ENCODE assay signal across 8 mouse cellular contexts in the genomic region with DNA sequence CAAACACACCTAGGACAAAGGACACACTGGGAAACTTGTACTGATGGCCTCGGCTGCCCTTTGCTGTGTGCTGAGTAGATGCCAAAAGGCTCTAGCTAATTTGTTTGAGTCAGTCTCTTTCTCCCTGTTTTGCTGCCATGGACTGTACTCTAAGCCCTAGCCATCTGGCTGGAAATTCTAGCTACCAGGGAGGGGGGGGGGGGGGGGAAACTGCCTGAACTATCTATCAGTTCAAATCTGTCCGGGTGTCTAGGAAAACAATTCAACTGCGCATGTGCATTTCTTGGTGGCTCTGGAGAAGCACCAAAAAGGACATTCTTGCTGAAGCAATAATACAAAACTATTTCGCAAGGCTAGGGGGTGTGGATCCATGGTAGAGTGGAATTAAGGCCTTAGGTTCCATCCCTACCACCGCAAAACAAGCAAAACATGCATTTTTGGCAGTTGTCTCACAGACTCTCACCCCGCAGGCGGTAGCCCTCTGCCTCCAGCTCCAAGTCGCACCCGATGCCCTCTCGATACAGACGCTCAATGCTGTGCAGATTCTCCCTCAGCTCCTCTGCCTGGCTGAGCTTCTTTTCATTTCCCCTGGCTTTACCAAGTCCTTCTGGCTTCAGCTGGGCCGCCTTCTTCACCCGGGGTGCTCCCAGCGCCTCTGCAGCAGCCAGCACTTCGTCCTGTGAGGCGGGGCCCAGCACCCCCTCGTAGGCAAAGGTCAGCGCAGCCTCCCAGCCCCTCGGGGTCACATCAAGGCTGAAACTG. TPM values are rescaled to one million over a fixed set of nuclear protein-coding genes. Genes with fewer than 3 reads are reported as not detected.
DNase-seq lines count a peak whose midpoint lies in the region; ATAC-seq and TF ChIP-seq lines count a peak whose summit lies in the region.

No protein-coding gene starts in this region.

- H3K4me1 ChIP-seq in intestine, embryonic 14.5 days (replicated peaks; ENCODE audit: control insufficient read depth, insufficient read depth, low read length): 0 out of 2 replicates have a peak, but pooled peaks cover 4% of the 10 kb centered on the region
- H3K4me1 ChIP-seq in small intestine, adult 2 months (ENCODE audit: control insufficient read depth, insufficient read depth, insufficient read length, low read length): peaks cover 17% of the 10 kb centered on the region

- H3K9me3 ChIP-seq in intestine, embryonic 14.5 days (ENCODE audit: control insufficient read depth, low read length): no peaks in the 10 kb centered on the region

- H3K4me3 ChIP-seq in intestine, embryonic 14.5 days (ENCODE audit: low read depth, low read length): peak overlapping the region; percentile 38
- H3K4me3 ChIP-seq in small intestine, adult 2 months (ENCODE audit: low read depth, low read length): peak overlapping the region; percentile 57

- TF ChIP-seq CTCF in small intestine, adult 2 months (IDR thresholded peaks at IDR 0.05; ENCODE audit: extremely low read depth, insufficient read length, insufficient replicate concordance, low read depth, low read length): no peak

- 0 out of 2 replicates have a peak, but pooled peaks have one; percentile 13 for ATAC-seq in intestine, embryonic 14.5 days (replicated peaks; ENCODE audit: low FRiP score, low TSS enrichment, low read depth)
- ATAC-seq in megakaryocyte, adult 5-6 weeks (ENCODE audit: poor library complexity, severe bottlenecking): peak; percentile 58

- peak overlapping the region; percentile 83 for H3K4me2 ChIP-seq in intestine, embryonic 14.5 days (ENCODE audit: low read length)

- H3K36me3 ChIP-seq in intestine, embryonic 14.5 days (ENCODE audit: control insufficient read depth, insufficient read depth, low read length): no peaks in the 10 kb centered on the region
- H3K36me3 ChIP-seq in small intestine, adult 2 months (ENCODE audit: control insufficient read depth, insufficient read depth, low read length): no peaks in the 10 kb centered on the region

- no peaks in the 10 kb centered on the region for H3K27me3 ChIP-seq in intestine, embryonic 14.5 days (replicated peaks; ENCODE audit: control insufficient read depth, insufficient read depth, low read length)
- H3K27me3 ChIP-seq in small intestine, adult 2 months (ENCODE audit: control insufficient read depth, insufficient read depth, low read length): no peaks in the 10 kb centered on the region

- peak overlapping the region; percentile 45; the same call in 1 of the 2 replicates for H3K9ac ChIP-seq in intestine, embryonic 14.5 days (ENCODE audit: low read length)

- no peak overlapping the region for H3K27ac ChIP-seq in intestine, embryonic 14.5 days (ENCODE audit: low read depth)
- peak overlapping the region; percentile 65 for H3K27ac ChIP-seq in small intestine, adult 2 months (ENCODE audit: insufficient read depth, low read depth, low read length)

- DNase-seq in adrenal gland, adult 2 months: peak; percentile 81
- DNase-seq in cerebellum, postnatal 36 days: peak; percentile 68 to 82
- DNase-seq in gastrocnemius, postnatal 25 days: peak; percentile 83
- peak; percentile 65 for DNase-seq in intestine, embryonic 14.5 days (ENCODE audit: low spot score)
- peak; percentile 15 to 27 for DNase-seq in left cerebral cortex, postnatal 14 days (ENCODE audit: low spot score in 2 of 2)
- no peak for DNase-seq in thymus, postnatal 0 days (ENCODE audit: low spot score)

- WGBS in intestine, embryonic 14.5 days: 20% methylated on average over 19 of the region's 19 CpGs
- 10% methylated on average over 19 of the region's 19 CpGs for WGBS in small intestine, adult 2 months

- no peak for TF ChIP-seq POLR2A in small intestine, adult 2 months (IDR thresholded peaks at IDR 0.05; ENCODE audit: low read depth, low read length)

- intact Hi-C loops in left cerebral cortex, postnatal 14 days (cut with DNase I): no loop called here

RNA-seq across cellular contexts. Expression of a gene that starts 1.1 kb away (rescaled TPM):
- total RNA-seq in adrenal gland, adult 2 months (2021): 1 to 10 TPM in 1 of 2 experiments, under 1 TPM in 1; 0.46 to 1.0 TPM
- polyA plus RNA-seq in adrenal gland, adult 2 months (2012; rRNA removed): 0.45 and 1.0 TPM in 2 replicates
- total RNA-seq in gastrocnemius, postnatal 25 days (2021): 100 to 1,000 TPM in 1 of 2 experiments, 10 to 100 TPM in 1; 97.0 to 105 TPM
- 0.11 and 0.16 TPM in 2 replicates for polyA plus RNA-seq in intestine, embryonic 14.5 days (2014; fragmentation: Nextera tagmentation; extraction: Ambion mirVana)
- total RNA-seq in left cerebral cortex, postnatal 14 days (2021): 1 to 10 TPM; 2.0 to 2.9 TPM
- total RNA-seq in megakaryocyte, adult 5-6 weeks (2015): 0.07 and 0.27 TPM in 2 replicates
- total RNA-seq in megakaryocyte, adult 5-6 weeks (2017): 0.28 and 0.40 TPM in 2 replicates
- polyA plus RNA-seq in small intestine, adult 2 months (2012; rRNA removed): 0.29 and 1.7 TPM in 2 replicates
- polyA plus RNA-seq in thymus, postnatal 0 days (2015; fragmentation: Nextera tagmentation; extraction: Ambion mirVana): 0.18 and 0.30 TPM in 2 replicates

RNA-seq across cellular contexts. Expression of a gene that starts 25.8 kb away (rescaled TPM):
- total RNA-seq in adrenal gland, adult 2 months (2021): 10 to 100 TPM; 15.5 to 17.5 TPM
- polyA plus RNA-seq in adrenal gland, adult 2 months (2012; rRNA removed): 16.0 and 18.9 TPM in 2 replicates
- 10 to 100 TPM in 1 of 2 experiments, 1 to 10 TPM in 1; 8.3 to 10.2 TPM for total RNA-seq in gastrocnemius, postnatal 25 days (2021)
- polyA plus RNA-seq in intestine, embryonic 14.5 days (2014; fragmentation: Nextera tagmentation; extraction: Ambion mirVana): 10.5 and 10.9 TPM in 2 replicates
- total RNA-seq in left cerebral cortex, postnatal 14 days (2021): 1 to 10 TPM; 2.2 to 2.6 TPM
- 200 and 215 TPM in 2 replicates for total RNA-seq in megakaryocyte, adult 5-6 weeks (2015)
- 131 and 161 TPM in 2 replicates for total RNA-seq in megakaryocyte, adult 5-6 weeks (2017)
- polyA plus RNA-seq in small intestine, adult 2 months (2012; rRNA removed): 48.1 and 105 TPM in 2 replicates
- 10.7 and 11.2 TPM in 2 replicates for polyA plus RNA-seq in thymus, postnatal 0 days (2015; fragmentation: Nextera tagmentation; extraction: Ambion mirVana)

RNA-seq across cellular contexts. Expression of a gene that starts 28.5 kb away (rescaled TPM):
- total RNA-seq in adrenal gland, adult 2 months (2021): 10 to 100 TPM; 37.7 to 45.0 TPM
- 149 and 171 TPM in 2 replicates for polyA plus RNA-seq in adrenal gland, adult 2 months (2012; rRNA removed)
- total RNA-seq in gastrocnemius, postnatal 25 days (2021): 10 to 100 TPM; 40.1 to 41.8 TPM
- 140 and 169 TPM in 2 replicates for polyA plus RNA-seq in intestine, embryonic 14.5 days (2014; fragmentation: Nextera tagmentation; extraction: Ambion mirVana)
- total RNA-seq in left cerebral cortex, postnatal 14 days (2021): 10 to 100 TPM; 35.1 to 39.7 TPM
- total RNA-seq in megakaryocyte, adult 5-6 weeks (2015): 101 and 107 TPM in 2 replicates
- total RNA-seq in megakaryocyte, adult 5-6 weeks (2017): 87.9 and 125 TPM in 2 replicates
- polyA plus RNA-seq in small intestine, adult 2 months (2012; rRNA removed): 65.0 and 97.3 TPM in 2 replicates
- 111 and 123 TPM in 2 replicates for polyA plus RNA-seq in thymus, postnatal 0 days (2015; fragmentation: Nextera tagmentation; extraction: Ambion mirVana)

RNA-seq across cellular contexts. Expression of a gene that starts 28.6 kb away (rescaled TPM):
- 10 to 100 TPM; 54.7 to 80.9 TPM for total RNA-seq in adrenal gland, adult 2 months (2021)
- 20.9 and 27.1 TPM in 2 replicates for polyA plus RNA-seq in adrenal gland, adult 2 months (2012; rRNA removed)
- total RNA-seq in gastrocnemius, postnatal 25 days (2021): 10 to 100 TPM; 23.7 to 24.8 TPM
- polyA plus RNA-seq in intestine, embryonic 14.5 days (2014; fragmentation: Nextera tagmentation; extraction: Ambion mirVana): 291 and 302 TPM in 2 replicates
- total RNA-seq in left cerebral cortex, postnatal 14 days (2021): 10 to 100 TPM; 57.7 to 61.1 TPM
- 46.3 and 64.2 TPM in 2 replicates for total RNA-seq in megakaryocyte, adult 5-6 weeks (2015)
- 34.8 and 47.0 TPM in 2 replicates for total RNA-seq in megakaryocyte, adult 5-6 weeks (2017)
- polyA plus RNA-seq in small intestine, adult 2 months (2012; rRNA removed): 9.6 and 20.0 TPM in 2 replicates
- 165 and 184 TPM in 2 replicates for polyA plus RNA-seq in thymus, postnatal 0 days (2015; fragmentation: Nextera tagmentation; extraction: Ambion mirVana)

RNA-seq across cellular contexts. Expression of a gene that starts 34.5 kb away (rescaled TPM):
- 10 to 100 TPM; 56.7 to 69.6 TPM for total RNA-seq in adrenal gland, adult 2 months (2021)
- polyA plus RNA-seq in adrenal gland, adult 2 months (2012; rRNA removed): 120 and 125 TPM in 2 replicates
- 10 to 100 TPM; 12.9 to 14.6 TPM for total RNA-seq in gastrocnemius, postnatal 25 days (2021)
- polyA plus RNA-seq in intestine, embryonic 14.5 days (2014; fragmentation: Nextera tagmentation; extraction: Ambion mirVana): 55.8 and 56.9 TPM in 2 replicates
- total RNA-seq in left cerebral cortex, postnatal 14 days (2021): 10 to 100 TPM; 87.3 to 98.4 TPM
- total RNA-seq in megakaryocyte, adult 5-6 weeks (2015): 115 and 118 TPM in 2 replicates
- total RNA-seq in megakaryocyte, adult 5-6 weeks (2017): 38.5 and 39.9 TPM in 2 replicates
- 50.9 and 93.1 TPM in 2 replicates for polyA plus RNA-seq in small intestine, adult 2 months (2012; rRNA removed)
- 42.3 and 45.5 TPM in 2 replicates for polyA plus RNA-seq in thymus, postnatal 0 days (2015; fragmentation: Nextera tagmentation; extraction: Ambion mirVana)

Comparison
In these comparisons a context has a peak if more than half of its experiments do, and no peak if none do; other contexts are left out.
1. RNA of a gene that starts 1.1 kb away (total RNA-seq): 97.0 to 105 TPM in gastrocnemius, postnatal 25 days; 2.0 to 2.9 TPM in left cerebral cortex, postnatal 14 days, 0.46 to 1.0 TPM in adrenal gland, adult 2 months and 0.07 to 0.40 TPM in megakaryocyte, adult 5-6 weeks; every median in the first group is over 10 times any median in the second.
2. RNA of a gene that starts 25.8 kb away (total RNA-seq): 131 to 215 TPM in megakaryocyte, adult 5-6 weeks; 15.5 to 17.5 TPM in adrenal gland, adult 2 months, 8.3 to 10.2 TPM in gastrocnemius, postnatal 25 days and 2.2 to 2.6 TPM in left cerebral cortex, postnatal 14 days; every median in the first group is over 4 times any median in the second.